Mouse (Mus musculus) cortical plate, adult 2 months (tissue): ENCODE results near the gene Gng8.
A peak's percentile ranks its signal among the peaks of the same experiment; 100 is the strongest.

Source experiments
- CTCF ChIP-seq: fragments of 200-500 bp; IDR thresholded peaks from 2 replicates; pipeline ENCODE4 v1.5.1; 2011; ENCODE audit warnings: mild to moderate bottlenecking, control low read depth, low read length; ENCODE audit not compliant: insufficient read depth; ENCODE audit errors: extremely low read depth
- POLR2A ChIP-seq: fragments of 200-500 bp; IDR thresholded peaks from 2 replicates; pipeline ENCODE4 v1.6.1; 2011; ENCODE audit warnings: mild to moderate bottlenecking, low read length, control low read depth; ENCODE audit not compliant: insufficient read depth; ENCODE audit errors: extremely low read depth

- TF ChIP-seq CTCF (no peak), POLR2A (0 out of 2 replicates have a peak, but pooled peaks have one; percentile 2)
Observed at GRCm38 (mm10) chr7:16918014-16918413, 26.4 kb downstream of the Gng8 start.
